Mouse (Mus musculus) myocyte (in vitro differentiated cells): ENCODE measurements around the gene Itpr1. TPM values are rescaled to one million over a fixed set of nuclear protein-coding genes. Genes with fewer than 3 reads are reported as not detected.

ENCODE experiments used
- H3K27me3 ChIP-seq: one replicate; pipeline ENCODE4 v1.6.1; 2011; ENCODE audit not compliant: control insufficient read depth, insufficient read depth, insufficient read length
- H3K36me3 ChIP-seq: one replicate; pipeline ENCODE4 v1.6.1; 2011; ENCODE audit not compliant: control insufficient read depth, insufficient read depth
- H3K4me2 ChIP-seq: one replicate; pipeline ENCODE4 v1.6.1; 2011; ENCODE audit warnings: low read depth, control low read depth
- H3K4me3 ChIP-seq: one replicate; pipeline ENCODE4 v1.5.1; 2011; ENCODE audit warnings: mild to moderate bottlenecking, control low read depth, moderate library complexity
- H3K79me2 ChIP-seq: one replicate; pipeline ENCODE4 v1.6.1; 2011; ENCODE audit not compliant: control insufficient read depth, insufficient read depth
- H3ac ChIP-seq: one replicate; pipeline ENCODE4 v1.6.1; 2011; ENCODE audit not compliant: control insufficient read depth, insufficient read length
- CEBPB ChIP-seq: IDR thresholded peaks from 2 replicates; pipeline ENCODE4 v1.6.1; 2011; ENCODE audit warnings: mild to moderate bottlenecking, moderate library complexity; ENCODE audit not compliant: poor library complexity, insufficient read depth, severe bottlenecking
- E2F4 ChIP-seq: IDR thresholded peaks from one replicate; pipeline ENCODE4 v1.6.1; 2011; ENCODE audit warnings: mild to moderate bottlenecking, control low read depth, moderate library complexity; ENCODE audit not compliant: insufficient read depth
- MAX ChIP-seq: IDR thresholded peaks from one replicate; pipeline ENCODE4 v1.6.1; 2011; ENCODE audit warnings: low read depth, mild to moderate bottlenecking, control low read depth
- MYOD1 ChIP-seq, 3 experiments: IDR thresholded peaks; one replicate each; pipeline ENCODE4 v1.6.1; 2011; ENCODE audit warnings: control low read depth in 2 of 3, low read depth in 2 of 3, mild to moderate bottlenecking in 2 of 3, moderate library complexity in 1 of 3; ENCODE audit not compliant: insufficient read length in 2 of 3, control insufficient read depth in 1 of 3
- MYOG ChIP-seq, 3 experiments: IDR thresholded peaks; one replicate each; pipeline ENCODE4 v1.6.1; 2011; ENCODE audit warnings: control low read depth in 2 of 3, low read depth in 2 of 3, mild to moderate bottlenecking in 2 of 3; ENCODE audit not compliant: insufficient read length in 2 of 3, control insufficient read depth in 1 of 3, insufficient read depth in 1 of 3
- POLR2A ChIP-seq: IDR thresholded peaks from one replicate; pipeline ENCODE4 v1.6.1; 2011; ENCODE audit warnings: low read depth, mild to moderate bottlenecking, control low read depth, moderate library complexity; ENCODE audit not compliant: insufficient read length
- POLR2AphosphoS2 ChIP-seq: IDR thresholded peaks from one replicate; pipeline ENCODE4 v1.6.1; 2011; ENCODE audit warnings: low read depth, control low read depth; ENCODE audit not compliant: insufficient read length
- REST ChIP-seq: IDR thresholded peaks from one replicate; pipeline ENCODE4 v1.6.1; 2011; ENCODE audit warnings: mild to moderate bottlenecking, control low read depth, moderate library complexity; ENCODE audit not compliant: insufficient read depth, insufficient read length
- SRF ChIP-seq: IDR thresholded peaks from one replicate; pipeline ENCODE4 v1.6.1; 2011; ENCODE audit warnings: low read depth; ENCODE audit not compliant: control insufficient read depth, insufficient read length
- TCF12 ChIP-seq: IDR thresholded peaks from one replicate; pipeline ENCODE4 v1.6.1; 2011; ENCODE audit warnings: mild to moderate bottlenecking, control low read depth; ENCODE audit not compliant: poor library complexity, insufficient read depth, severe bottlenecking
- TCF3 ChIP-seq: IDR thresholded peaks from one replicate; pipeline ENCODE4 v1.6.1; 2011; ENCODE audit warnings: low read depth, control low read depth; ENCODE audit not compliant: insufficient read length
- USF1 ChIP-seq: IDR thresholded peaks from one replicate; pipeline ENCODE4 v1.6.1; 2011; ENCODE audit warnings: low read depth, mild to moderate bottlenecking, control low read depth, moderate library complexity
- polyA plus RNA-seq: library from polyadenylated mRNA; unstranded; fragments of >200 nt; fragmentation: generic; extraction: Trizol; gene quantifications from one replicate; pipeline ENCODE4 v1.2.1, GENCODE M21; 2012; ENCODE audit warnings: missing spikeins

Itpr1 gene
- polyA plus RNA-seq, 1 experiment = 3.1 TPM

GRCm38 (mm10) chr6:108432836-108433235 is 219.9 kb downstream of the Itpr1 start:
- Histone ChIP-seq H3K36me3 (no peaks in the 10 kb centered on the region), H3K79me2 (no peaks in the 10 kb centered on the region), H3K4me2 (no peak overlapping the region), H3K27me3 (no peaks in the 10 kb centered on the region), H3K4me3 (no peak overlapping the region), H3ac (no peak overlapping the region)
- TF ChIP-seq POLR2A (no peak), TCF12 (no peak), MYOG (IDR thresholded peaks at IDR 0.05; ENCODE audit: control insufficient read depth in 1 of 3, insufficient read depth in 1 of 3, insufficient read length in 2 of 3, low read depth in 2 of 3) (no peak), MAX (no peak), REST (no peak), SRF (no peak), E2F4 (no peak), USF1 (no peak), POLR2AphosphoS2 (no peak), CEBPB (no peak), MYOD1 (IDR thresholded peaks at IDR 0.05; ENCODE audit: control insufficient read depth in 1 of 3, insufficient read length in 2 of 3, low read depth in 2 of 3) (no peak), TCF3 (no peak)

- no peak for TF ChIP-seq TCF12
- TF ChIP-seq SRF = no peak
- TF ChIP-seq E2F4 = no peak
- no peak for TF ChIP-seq REST
- no peak for TF ChIP-seq MAX
- TF ChIP-seq MYOG (IDR thresholded peaks at IDR 0.05; ENCODE audit: control insufficient read depth in 1 of 3, insufficient read depth in 1 of 3, insufficient read length in 2 of 3, low read depth in 2 of 3) = no peak
- no peak for TF ChIP-seq USF1
- no peak for TF ChIP-seq POLR2A
- no peak for TF ChIP-seq POLR2AphosphoS2
- TF ChIP-seq MYOD1 (IDR thresholded peaks at IDR 0.05; ENCODE audit: control insufficient read depth in 1 of 3, insufficient read length in 2 of 3, low read depth in 2 of 3) = no peak
- no peak for TF ChIP-seq CEBPB
- TF ChIP-seq TCF3 = no peak
- H3K4me3 ChIP-seq = no peak overlapping the region
- H3K4me2 ChIP-seq = no peak overlapping the region
- no peaks in the 10 kb centered on the region for H3K79me2 ChIP-seq
- no peak overlapping the region for H3ac ChIP-seq
- H3K36me3 ChIP-seq = no peaks in the 10 kb centered on the region
- no peaks in the 10 kb centered on the region for H3K27me3 ChIP-seq
Observed at GRCm38 (mm10) chr6:108434816-108435215, 221.9 kb downstream of the Itpr1 start.

- no peak for TF ChIP-seq MYOD1 (IDR thresholded peaks at IDR 0.05; ENCODE audit: control insufficient read depth in 1 of 3, insufficient read length in 2 of 3, low read depth in 2 of 3)
- no peak overlapping the region for H3K4me3 ChIP-seq
- no peaks in the 10 kb centered on the region for H3K79me2 ChIP-seq
- no peak overlapping the region for H3ac ChIP-seq
- no peak overlapping the region for H3K4me2 ChIP-seq
- H3K36me3 ChIP-seq = no peaks in the 10 kb centered on the region
- H3K27me3 ChIP-seq = no peaks in the 10 kb centered on the region
Observed at GRCm38 (mm10) chr6:108435467-108435866, 222.6 kb downstream of the Itpr1 start.

- no peak overlapping the region for H3ac ChIP-seq
- no peak overlapping the region for H3K4me2 ChIP-seq
- no peaks in the 10 kb centered on the region for H3K36me3 ChIP-seq
- no peak overlapping the region for H3K4me3 ChIP-seq
- TF ChIP-seq POLR2A = no peak
- no peaks in the 10 kb centered on the region for H3K79me2 ChIP-seq
- H3K27me3 ChIP-seq = no peaks in the 10 kb centered on the region
Observed at GRCm38 (mm10) chr6:108436608-108437007, 223.7 kb downstream of the Itpr1 start.

- no peaks in the 10 kb centered on the region for H3K79me2 ChIP-seq
- H3K4me3 ChIP-seq = no peak overlapping the region
- no peaks in the 10 kb centered on the region for H3K27me3 ChIP-seq
- no peak overlapping the region for H3K4me2 ChIP-seq
- H3K36me3 ChIP-seq = no peaks in the 10 kb centered on the region
- no peak overlapping the region for H3ac ChIP-seq
- TF ChIP-seq TCF12 (no peak), USF1 (no peak), SRF (no peak), CEBPB (no peak), REST (no peak), POLR2AphosphoS2 (no peak), POLR2A (no peak), TCF3 (no peak), MYOG (IDR thresholded peaks at IDR 0.05; ENCODE audit: control insufficient read depth in 1 of 3, insufficient read depth in 1 of 3, insufficient read length in 2 of 3, low read depth in 2 of 3) (no peak), MYOD1 (IDR thresholded peaks at IDR 0.05; ENCODE audit: control insufficient read depth in 1 of 3, insufficient read length in 2 of 3, low read depth in 2 of 3) (no peak), E2F4 (no peak), MAX (no peak)
Observed at GRCm38 (mm10) chr6:108441290-108441689, 228.4 kb downstream of the Itpr1 start.
